Mouse (Mus musculus): ENCODE measurements around the gene Xpo4. TPM values are rescaled to one million over a fixed set of nuclear protein-coding genes. Genes with fewer than 3 reads are reported as not detected.

The Xpo4 gene
- total and polyA plus RNA-seq, 2 experiments from 2014 or later = 6.5 to 26.0 TPM

- no peaks in the 10 kb centered on the region for H3K9me3 ChIP-seq (replicated peaks; ENCODE audit: control insufficient read depth, low read length)
- no peak overlapping the region for H3K9ac ChIP-seq (replicated peaks; ENCODE audit: low read depth, low read length)
- 0 out of 2 replicates have a peak, but pooled peaks cover 6% of the 10 kb centered on the region for H3K4me1 ChIP-seq (ENCODE audit: control insufficient read depth, insufficient read depth)
- H3K27ac ChIP-seq (ENCODE audit: low read depth) = peak overlapping the region; percentile 48; the same call in 1 of the 2 replicates
- no peak overlapping the region for H3K4me2 ChIP-seq (ENCODE audit: low read depth, low read length)
- ATAC-seq (ENCODE audit: insufficient read depth, low read depth) (peak; percentile 96), DNase-seq (ENCODE audit: low spot score) (peak; percentile 90)
- H3K4me3 ChIP-seq (ENCODE audit: low read depth, low read length) = no peak overlapping the region
- no peaks in the 10 kb centered on the region for H3K27me3 ChIP-seq (ENCODE audit: control insufficient read depth, insufficient read depth, low read length)
- peaks cover 16% of the 10 kb centered on the region for H3K36me3 ChIP-seq (replicated peaks; ENCODE audit: control insufficient read depth, insufficient read depth, low read length)
- TF ChIP-seq CTCF (IDR thresholded peaks at IDR 0.05; ENCODE audit: low read depth) (no peak), EP300 (IDR thresholded peaks at IDR 0.05; ENCODE audit: low read depth) (no peak; the same call in 1 of the 2 replicates)
- 3% methylated on average over 1 of the region's 1 CpGs for WGBS
These were observed 57.7 kb downstream of the Xpo4 start for GRCm38 (mm10) chr14:57607500-57607899.

- 60% methylated on average over 8 of the region's 8 CpGs for WGBS
- Histone ChIP-seq H3K27me3 (ENCODE audit: control insufficient read depth, insufficient read depth, low read length) (no peaks in the 10 kb centered on the region), H3K36me3 (replicated peaks; ENCODE audit: control insufficient read depth, insufficient read depth, low read length) (peaks cover 21% of the 10 kb centered on the region), H3K4me2 (ENCODE audit: low read depth, low read length) (no peak overlapping the region), H3K4me3 (ENCODE audit: low read depth, low read length) (no peak overlapping the region), H3K27ac (ENCODE audit: low read depth) (no peak overlapping the region; the same call in 1 of the 2 replicates), H3K9ac (replicated peaks; ENCODE audit: low read depth, low read length) (no peak overlapping the region), H3K9me3 (replicated peaks; ENCODE audit: control insufficient read depth, low read length) (no peaks in the 10 kb centered on the region), H3K4me1 (ENCODE audit: control insufficient read depth, insufficient read depth) (0 out of 2 replicates have a peak, but pooled peaks cover 6% of the 10 kb centered on the region)
- DNase-seq (ENCODE audit: low spot score) = peak; percentile 31
- no peak for TF ChIP-seq CTCF (IDR thresholded peaks at IDR 0.05; ENCODE audit: low read depth)
- peak; percentile 14; the same call in 1 of the 2 replicates for TF ChIP-seq EP300 (IDR thresholded peaks at IDR 0.05; ENCODE audit: low read depth)
- ATAC-seq (ENCODE audit: insufficient read depth, low read depth) = no peak
These were observed 58.4 kb downstream of the Xpo4 start for GRCm38 (mm10) chr14:57606663-57607365.

GRCm38 (mm10) chr14:57593279-57593678 lies 72.0 kb downstream of the Xpo4 start:
- no peak overlapping the region for H3K4me2 ChIP-seq (ENCODE audit: low read depth, low read length)
- peaks cover 76% of the 10 kb centered on the region for H3K36me3 ChIP-seq (replicated peaks; ENCODE audit: control insufficient read depth, insufficient read depth, low read length)
- no peaks in the 10 kb centered on the region for H3K4me1 ChIP-seq (ENCODE audit: control insufficient read depth, insufficient read depth)
- H3K9ac ChIP-seq (replicated peaks; ENCODE audit: low read depth, low read length) = no peak overlapping the region
- WGBS = 92% methylated on average over 5 of the region's 5 CpGs
- H3K9me3 ChIP-seq (replicated peaks; ENCODE audit: control insufficient read depth, low read length) = no peaks in the 10 kb centered on the region
- no peaks in the 10 kb centered on the region for H3K27me3 ChIP-seq (ENCODE audit: control insufficient read depth, insufficient read depth, low read length)
- H3K27ac ChIP-seq (ENCODE audit: low read depth) = no peak overlapping the region
- no peak for TF ChIP-seq EP300 (IDR thresholded peaks at IDR 0.05; ENCODE audit: low read depth)
- TF ChIP-seq CTCF (IDR thresholded peaks at IDR 0.05; ENCODE audit: low read depth) = no peak
- ATAC-seq (ENCODE audit: insufficient read depth, low read depth) = no peak
- no peak for DNase-seq (ENCODE audit: low spot score)
- no peak overlapping the region for H3K4me3 ChIP-seq (ENCODE audit: low read depth, low read length)

GRCm38 (mm10) chr14:57591830-57592229 lies 73.4 kb downstream of the Xpo4 start:
- no peaks in the 10 kb centered on the region for H3K9me3 ChIP-seq (replicated peaks; ENCODE audit: control insufficient read depth, low read length)
- H3K27ac ChIP-seq (ENCODE audit: low read depth) = no peak overlapping the region
- H3K4me3 ChIP-seq (ENCODE audit: low read depth, low read length) = no peak overlapping the region
- H3K27me3 ChIP-seq (ENCODE audit: control insufficient read depth, insufficient read depth, low read length) = no peaks in the 10 kb centered on the region
- H3K4me2 ChIP-seq (ENCODE audit: low read depth, low read length) = no peak overlapping the region
- ATAC-seq (ENCODE audit: insufficient read depth, low read depth) = no peak
- DNase-seq (ENCODE audit: low spot score) = no peak
- no peaks in the 10 kb centered on the region for H3K4me1 ChIP-seq (ENCODE audit: control insufficient read depth, insufficient read depth)
- TF ChIP-seq CTCF (IDR thresholded peaks at IDR 0.05; ENCODE audit: low read depth) (no peak), EP300 (IDR thresholded peaks at IDR 0.05; ENCODE audit: low read depth) (no peak)
- WGBS = 73% methylated on average over 3 of the region's 3 CpGs
- no peak overlapping the region for H3K9ac ChIP-seq (replicated peaks; ENCODE audit: low read depth, low read length)
- peaks cover 74% of the 10 kb centered on the region for H3K36me3 ChIP-seq (replicated peaks; ENCODE audit: control insufficient read depth, insufficient read depth, low read length)

- ATAC-seq (ENCODE audit: insufficient read depth, low read depth) (no peak), DNase-seq (ENCODE audit: low spot score) (no peak)
- H3K27ac ChIP-seq (ENCODE audit: low read depth) = no peak overlapping the region
These were observed 88.7 kb downstream of the Xpo4 start for GRCm38 (mm10) chr14:57576364-57577060.

More at GRCm38 (mm10) chr14:57576364-57577060, 88.7 kb downstream of the Xpo4 start:
- H3K4me2 ChIP-seq (ENCODE audit: low read depth, low read length) = no peak overlapping the region
- peaks cover 5% of the 10 kb centered on the region; the same call in 1 of the 2 replicates for H3K9me3 ChIP-seq (replicated peaks; ENCODE audit: control insufficient read depth, low read length)
- H3K27me3 ChIP-seq (ENCODE audit: control insufficient read depth, insufficient read depth, low read length) = no peaks in the 10 kb centered on the region
- no peaks in the 10 kb centered on the region for H3K4me1 ChIP-seq (ENCODE audit: control insufficient read depth, insufficient read depth)
- WGBS = 93% methylated on average over 2 of the region's 2 CpGs
- peaks cover 21% of the 10 kb centered on the region for H3K36me3 ChIP-seq (replicated peaks; ENCODE audit: control insufficient read depth, insufficient read depth, low read length)
- H3K9ac ChIP-seq (replicated peaks; ENCODE audit: low read depth, low read length) = no peak overlapping the region
- TF ChIP-seq EP300 (IDR thresholded peaks at IDR 0.05; ENCODE audit: low read depth) (no peak), CTCF (IDR thresholded peaks at IDR 0.05; ENCODE audit: low read depth) (no peak)
- no peak overlapping the region for H3K4me3 ChIP-seq (ENCODE audit: low read depth, low read length)

Data from heart, postnatal 0 days (tissue).